Mouse (Mus musculus) gastrocnemius, postnatal 4 days (tissue): ENCODE measurements around the gene Cacna1c. TPM values are rescaled to one million over a fixed set of nuclear protein-coding genes. Genes with fewer than 3 reads are reported as not detected.

Experiments used
- DNase-seq, 2 experiments: peaks; one replicate each; pipeline ENCODE4 v3.0.0; 2021 to 2022; ENCODE audit warnings: low spot score in 2 of 2, mixed read lengths in 2 of 2
- total RNA-seq, 2 experiments: library from RNA; stranded (reverse); gene quantifications; 2 replicates each; pipeline ENCODE4 v1.2.3; 2021

Gene Cacna1c
- total RNA-seq, 2 experiments from 2014 or later, result 7.5 to 9.9 TPM

GRCm38 (mm10) chr6:118724388-118724787, 471.8 kb downstream of the Cacna1c start:
- no peak for DNase-seq

- DNase-seq, result no peak
These were observed 473.9 kb downstream of the Cacna1c start for GRCm38 (mm10) chr6:118722336-118722735.

GRCm38 (mm10) chr6:118719486-118719885, 476.7 kb downstream of the Cacna1c start:
- DNase-seq, result no peak

- DNase-seq, result no peak
These were observed 482.9 kb downstream of the Cacna1c start for GRCm38 (mm10) chr6:118713286-118713685.

- DNase-seq, result no peak
These were observed 484.4 kb downstream of the Cacna1c start for GRCm38 (mm10) chr6:118711677-118712322.

GRCm38 (mm10) chr6:118707066-118707465, 489.2 kb downstream of the Cacna1c start:
- no peak for DNase-seq

- DNase-seq, result no peak
These were observed 490.4 kb downstream of the Cacna1c start for GRCm38 (mm10) chr6:118705840-118706239.

- no peak for DNase-seq
These were observed 501.6 kb downstream of the Cacna1c start for GRCm38 (mm10) chr6:118694626-118695025.

GRCm38 (mm10) chr6:118689447-118689846, 506.8 kb downstream of the Cacna1c start:
- DNase-seq, result no peak

- no peak for DNase-seq
These were observed 507.4 kb downstream of the Cacna1c start for GRCm38 (mm10) chr6:118688856-118689255.

- DNase-seq, result no peak
These were observed 515.4 kb downstream of the Cacna1c start for GRCm38 (mm10) chr6:118680814-118681213.

- no peak for DNase-seq
These were observed 518.2 kb downstream of the Cacna1c start for GRCm38 (mm10) chr6:118678031-118678430.

- DNase-seq, result no peak
These were observed 518.9 kb downstream of the Cacna1c start for GRCm38 (mm10) chr6:118677306-118677705.

GRCm38 (mm10) chr6:118674781-118675180, 521.4 kb downstream of the Cacna1c start:
- DNase-seq, result no peak

GRCm38 (mm10) chr6:118673974-118674695, 522.1 kb downstream of the Cacna1c start:
- no peak for DNase-seq

- no peak for DNase-seq
These were observed 542.9 kb downstream of the Cacna1c start for GRCm38 (mm10) chr6:118653331-118653730.

GRCm38 (mm10) chr6:118649121-118649783, 547.0 kb downstream of the Cacna1c start:
- DNase-seq, result no peak

GRCm38 (mm10) chr6:118646265-118647061, 549.8 kb downstream of the Cacna1c start:
- peak; percentile 63 to 81 for DNase-seq

GRCm38 (mm10) chr6:118644866-118645265, 551.4 kb downstream of the Cacna1c start:
- DNase-seq, result no peak

- DNase-seq, result no peak
These were observed 552.7 kb downstream of the Cacna1c start for GRCm38 (mm10) chr6:118643541-118643940.

- DNase-seq, result no peak
These were observed 554.4 kb downstream of the Cacna1c start for GRCm38 (mm10) chr6:118641671-118642325.
